Comparison of ENCODE assay signal across 1 mouse cellular context in the genomic region with DNA sequence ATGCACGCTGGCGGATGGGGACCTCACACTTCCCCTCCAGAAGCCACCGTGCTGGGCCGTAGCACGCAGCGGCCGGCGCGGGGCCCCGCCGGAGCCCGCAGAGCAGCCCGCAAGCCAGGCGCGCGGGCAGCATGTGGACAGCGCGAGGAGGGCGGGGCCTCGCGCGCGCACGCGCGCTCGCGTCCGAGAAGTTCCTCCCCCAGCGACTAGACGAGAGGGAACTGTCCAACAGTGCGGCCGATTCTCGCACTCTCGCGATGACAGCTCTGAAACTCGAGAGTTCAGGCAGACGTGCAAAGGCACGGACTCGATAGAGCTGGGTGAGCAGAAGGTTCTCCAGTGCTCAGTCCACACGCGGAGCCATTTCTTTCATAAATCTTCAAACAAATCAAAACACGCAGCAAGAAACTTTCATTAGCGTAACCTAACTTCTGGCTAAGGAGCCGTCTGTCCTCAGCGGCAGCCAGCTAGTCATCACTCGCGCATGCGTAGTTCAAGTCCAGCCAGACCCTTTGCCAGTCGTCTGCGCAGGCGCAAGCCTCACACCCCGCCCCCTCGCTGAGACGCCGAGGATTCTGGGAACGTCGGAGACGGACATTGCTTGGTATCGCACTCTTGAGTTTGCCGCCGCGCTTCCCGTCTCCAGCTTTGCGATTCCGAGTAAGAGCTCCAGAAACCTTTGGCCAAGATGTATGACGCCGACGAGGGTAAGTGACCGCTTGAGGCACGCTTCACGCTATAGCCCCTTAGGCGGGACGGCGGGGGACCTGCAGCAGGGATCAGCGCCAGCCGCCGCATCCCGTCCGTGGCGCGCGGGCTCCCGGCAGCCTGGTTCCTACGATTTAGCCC.
TF ChIP-seq lines count a peak whose summit lies in the region.

A gene (minus strand): TSS at position 161 of the 849 bp plus-strand sequence.
A gene (plus strand): TSS at position 224 of the 849 bp plus-strand sequence.

TF ChIP-seq in myocyte, 11 proteins besides CTCF, POLR2A, EP300 and RAD21 (continued from another document):
- no peak for TF ChIP-seq MAX (IDR thresholded peaks at IDR 0.05; ENCODE audit: low read depth)
- TF ChIP-seq USF1 (IDR thresholded peaks at IDR 0.05; ENCODE audit: low read depth) = no peak
- no peak for TF ChIP-seq TCF3 (IDR thresholded peaks at IDR 0.05; ENCODE audit: insufficient read length, low read depth)
- peak; percentile 82 for TF ChIP-seq REST (IDR thresholded peaks at IDR 0.05; ENCODE audit: insufficient read depth, insufficient read length)
- peak in 1 of 3 experiments; percentile 21 for TF ChIP-seq MYOD1 (IDR thresholded peaks at IDR 0.05; ENCODE audit: control insufficient read depth in 1 of 3, insufficient read length in 2 of 3, low read depth in 2 of 3)
- TF ChIP-seq TCF12 (IDR thresholded peaks at IDR 0.05; ENCODE audit: insufficient read depth, poor library complexity, severe bottlenecking) = no peak
- no peak for TF ChIP-seq SRF (IDR thresholded peaks at IDR 0.05; ENCODE audit: control insufficient read depth, insufficient read length, low read depth)
- TF ChIP-seq MYOG (IDR thresholded peaks at IDR 0.05; ENCODE audit: control insufficient read depth in 1 of 3, insufficient read depth in 1 of 3, insufficient read length in 2 of 3, low read depth in 2 of 3) = no peak
